12 mouse cellular contexts compared by ENCODE assay signal in the genomic region with DNA sequence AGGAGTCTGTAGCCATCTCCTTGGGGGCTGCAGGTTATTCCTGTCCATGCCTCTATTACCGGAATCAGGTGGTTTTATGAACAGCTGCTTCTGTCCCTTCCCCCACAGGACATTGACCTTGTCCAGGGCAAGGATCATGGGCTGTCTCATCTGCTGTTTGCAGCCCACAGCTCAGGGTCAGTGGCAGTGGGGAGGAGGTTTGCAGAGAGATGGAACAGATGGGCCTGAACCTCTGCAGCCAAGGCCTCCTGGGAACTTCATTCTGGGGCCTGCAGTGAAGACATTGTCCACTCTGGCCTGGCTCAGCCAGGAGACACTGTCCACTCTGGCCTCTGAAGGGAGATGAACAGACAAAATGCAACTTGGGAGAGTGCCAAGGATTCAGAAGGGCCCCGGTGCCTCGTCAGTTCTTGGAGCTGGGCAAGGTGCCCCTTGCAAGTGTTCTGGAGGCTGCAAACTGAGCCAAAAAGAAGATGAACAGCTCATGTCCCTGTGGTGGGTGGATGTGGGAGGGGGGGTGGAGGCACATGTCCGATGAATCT.
DNase-seq lines count a peak whose midpoint lies in the region; ATAC-seq and TF ChIP-seq lines count a peak whose summit lies in the region.
"Had no signal": no experiment of that assay in that cellular context is flagged by ENCODE, and none has a peak within 500 bp of the region (broad histone marks: within the 10 kb centered on the region; RNA-seq: fewer than 3 reads in every experiment).

No protein-coding gene starts in this region.

- H3K4me2 ChIP-seq in liver, postnatal 0 days (ENCODE audit: low read depth, low read length), result no peak overlapping the region
- H3K4me2 ChIP-seq in liver, embryonic 12.5 days, result no peak overlapping the region
- H3K4me2 ChIP-seq: embryonic facial prominence, embryonic 15.5 days; liver, embryonic 13.5 days; midbrain, embryonic 12.5 days had no signal

- peaks cover 9% of the 10 kb centered on the region for H3K4me1 ChIP-seq in liver, postnatal 0 days (ENCODE audit: insufficient read depth)
- H3K4me1 ChIP-seq in liver, embryonic 12.5 days, result peaks cover 15% of the 10 kb centered on the region

- ATAC-seq in frontal cortex, adult (ENCODE audit: low TSS enrichment), result peak; percentile 76
- ATAC-seq in liver, postnatal 0 days, result peak; percentile 76
- no peak for ATAC-seq in liver, embryonic 12.5 days

- no peak for TF ChIP-seq EP300 in liver, postnatal 0 days (IDR thresholded peaks at IDR 0.05; ENCODE audit: low read depth)

- WGBS in liver, postnatal 0 days (ENCODE audit: insufficient replicate concordance), result 66% methylated on average over 4 of the region's 4 CpGs
- 46% methylated on average over 4 of the region's 4 CpGs for WGBS in liver, embryonic 12.5 days (ENCODE audit: insufficient replicate concordance)

- no peaks in the 10 kb centered on the region for H3K9me3 ChIP-seq in liver, postnatal 0 days (ENCODE audit: low read length)
- H3K9me3 ChIP-seq in liver, embryonic 12.5 days (replicated peaks), result no peaks in the 10 kb centered on the region
- H3K9me3 ChIP-seq: embryonic facial prominence, embryonic 15.5 days; liver, embryonic 13.5 days; midbrain, embryonic 12.5 days had no signal

- H3K9ac ChIP-seq in liver, postnatal 0 days (replicated peaks), result no peak overlapping the region; the same call in 1 of the 2 replicates
- H3K9ac ChIP-seq in liver, embryonic 12.5 days, result no peak overlapping the region
- H3K9ac ChIP-seq: embryonic facial prominence, embryonic 15.5 days; liver, embryonic 13.5 days; midbrain, embryonic 12.5 days had no signal

- H3K36me3 ChIP-seq in liver, postnatal 0 days (replicated peaks; ENCODE audit: insufficient read depth, low read length), result no peaks in the 10 kb centered on the region
- no peaks in the 10 kb centered on the region for H3K36me3 ChIP-seq in liver, embryonic 12.5 days
- H3K36me3 ChIP-seq: embryonic facial prominence, embryonic 15.5 days; liver, embryonic 13.5 days; midbrain, embryonic 12.5 days had no signal

- H3K27me3 ChIP-seq in liver, postnatal 0 days (ENCODE audit: insufficient read depth, low read length), result no peaks in the 10 kb centered on the region
- peaks cover 8% of the 10 kb centered on the region for H3K27me3 ChIP-seq in liver, embryonic 12.5 days (replicated peaks)
- H3K27me3 ChIP-seq: embryonic facial prominence, embryonic 15.5 days; liver, embryonic 13.5 days had no signal

- H3K4me3 ChIP-seq in liver, postnatal 0 days (ENCODE audit: low read depth, low read length), result no peak overlapping the region
- H3K4me3 ChIP-seq in liver, embryonic 12.5 days, result no peak overlapping the region
- H3K4me3 ChIP-seq: embryonic facial prominence, embryonic 15.5 days; liver, embryonic 13.5 days; midbrain, embryonic 12.5 days had no signal

- H3K27ac ChIP-seq in liver, postnatal 0 days (ENCODE audit: low read depth), result no peak overlapping the region
- H3K27ac ChIP-seq in liver, embryonic 12.5 days, result no peak overlapping the region
- H3K27ac ChIP-seq: liver, embryonic 13.5 days; midbrain, embryonic 12.5 days had no signal

- no peak for DNase-seq in frontal cortex, postnatal 14 days (ENCODE audit: low spot score in 2 of 2)
- DNase-seq in liver, postnatal 0 days, result peak; percentile 51
- peak; percentile 66 for DNase-seq in adrenal gland, postnatal 10 days
- DNase-seq in cerebellum, postnatal 14 days, result peak; percentile 47 to 60
- no peak for DNase-seq in T-cell, adult 2 months (ENCODE audit: low spot score)
- DNase-seq in urinary bladder, postnatal 10 days (ENCODE audit: low spot score), result no peak
- DNase-seq: gastrocnemius, postnatal 36 days; liver, embryonic 13.5 days had no signal

- no peak for TF ChIP-seq CTCF in liver, postnatal 0 days (IDR thresholded peaks at IDR 0.05; ENCODE audit: low read depth)

Comparison
In these comparisons a context has a peak if more than half of its experiments do, and no peak if none do; other contexts are left out.
1. DNase-seq: peak in liver, postnatal 0 days (single experiment), adrenal gland, postnatal 10 days (single experiment) and cerebellum, postnatal 14 days (2 of 2); none in frontal cortex, postnatal 14 days (0 of 2), T-cell, adult 2 months (single experiment) and urinary bladder, postnatal 10 days (single experiment).